Mouse (Mus musculus) gonadal fat pad, adult 2 months (tissue): Measurements from ENCODE around the gene Ccl20. TPM values are rescaled to one million over a fixed set of nuclear protein-coding genes. Genes with fewer than 3 reads are reported as not detected.

Experiments
- DNase-seq: peaks from one replicate; pipeline ENCODE4 v3.0.0-alpha.2; 2012; ENCODE audit warnings: low read depth
- polyA plus RNA-seq: library from polyadenylated mRNA; depleted of rRNA; stranded (reverse); fragments of >200 nt; gene quantifications from 2 replicates; pipeline ENCODE4 v1.2.3, GENCODE M21; 2012; rRNA removed

Ccl20 gene
- polyA plus RNA-seq: not detected in 2 replicates

DNA sequence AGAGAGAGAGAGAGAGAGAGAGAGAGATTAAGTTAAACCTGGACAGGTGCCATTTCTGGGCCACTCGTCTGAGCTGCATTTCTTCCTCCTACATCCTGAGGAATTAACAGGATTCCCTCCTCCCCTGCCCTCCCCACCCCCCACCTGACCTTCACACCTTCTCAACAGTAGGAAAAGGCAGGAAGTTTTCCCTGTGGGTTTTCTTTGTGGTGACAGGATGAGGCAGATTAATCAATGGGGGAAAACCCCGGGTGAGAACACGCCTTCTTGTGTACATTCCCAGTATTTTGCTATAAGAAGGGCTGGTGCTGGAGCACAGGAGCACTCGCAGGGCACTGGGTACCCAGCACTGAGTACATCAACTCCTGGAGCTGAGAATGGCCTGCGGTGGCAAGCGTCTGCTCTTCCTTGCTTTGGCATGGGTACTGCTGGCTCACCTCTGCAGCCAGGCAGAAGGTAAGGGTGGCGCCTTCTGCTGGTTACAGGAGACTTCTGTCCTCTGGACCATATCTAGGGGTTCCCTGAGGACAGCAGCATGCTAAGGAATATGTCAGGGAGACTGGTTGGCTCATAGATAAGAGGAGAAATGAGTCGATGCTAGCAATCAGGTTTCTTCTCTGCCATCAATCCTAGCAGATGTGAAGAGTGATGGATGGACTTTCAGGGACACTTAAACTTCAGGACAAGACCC is at the start of gene Ccl20:
Gene Ccl20 (plus strand): TSS at position 320 of the 691 bp plus-strand sequence.
- DNase-seq: no peak

DNA sequence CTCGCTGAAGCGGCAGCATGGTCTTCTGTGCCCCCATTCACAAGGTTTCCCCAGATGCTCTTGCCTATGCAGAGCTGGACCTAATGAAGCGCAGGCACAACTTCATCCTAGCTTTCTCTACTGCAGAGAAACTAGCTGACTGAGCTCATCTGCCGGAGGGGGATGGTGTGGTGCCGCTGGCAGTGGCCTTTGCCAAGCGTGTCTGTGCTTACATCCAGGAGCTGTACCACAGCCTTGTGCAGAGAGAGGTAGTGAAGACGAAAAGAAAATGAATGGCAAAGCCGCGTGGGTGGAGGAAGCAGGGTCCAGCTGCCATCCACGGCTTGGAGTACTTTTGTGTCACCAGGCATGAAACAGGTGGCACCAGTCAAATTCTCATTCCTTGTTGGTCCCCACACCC is 49.4 kb upstream of the Ccl20 start:
- no peak for DNase-seq

DNA sequence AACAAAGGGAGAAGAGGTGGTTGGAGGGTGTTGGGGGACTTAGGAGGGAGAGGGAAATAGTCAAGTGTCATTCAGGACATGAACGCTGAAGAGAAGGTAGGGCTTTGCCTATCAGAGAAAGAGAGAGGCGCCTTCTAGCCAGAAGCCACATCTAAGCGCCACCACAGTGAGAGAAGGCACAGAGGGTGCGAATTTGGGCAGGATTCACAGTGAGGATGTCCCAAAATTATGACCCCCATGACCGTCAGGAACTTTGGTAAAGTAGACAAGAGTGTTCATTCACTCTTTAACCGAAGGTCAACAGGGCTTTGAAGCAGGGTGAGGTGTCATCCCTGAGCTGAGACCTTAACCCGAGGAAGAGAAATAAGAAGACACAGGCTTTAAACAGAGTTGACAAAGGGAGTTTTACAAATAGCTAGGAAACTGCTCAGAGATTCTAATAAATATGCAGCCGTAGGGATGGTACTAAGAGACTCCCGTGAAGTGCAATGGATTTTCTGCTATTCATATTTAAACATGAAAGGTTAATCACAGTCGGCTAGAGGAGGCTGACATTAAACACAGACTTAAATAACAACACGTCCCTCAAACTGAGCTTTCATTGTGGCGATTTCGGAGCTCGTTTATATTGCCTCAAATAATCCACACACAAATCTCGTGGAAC is 40.9 kb upstream of the Ccl20 start:
- DNase-seq: no peak

GRCm38 (mm10) chr1:83076190-83076917 is 40.2 kb upstream of the Ccl20 start:
- no peak for DNase-seq

GRCm38 (mm10) chr1:83077016-83077415 is 39.5 kb upstream of the Ccl20 start:
- no peak for DNase-seq

- no peak for DNase-seq
Measured at GRCm38 (mm10) chr1:83084790-83085189, 31.8 kb upstream of the Ccl20 start.

GRCm38 (mm10) chr1:83091268-83091667 is 25.3 kb upstream of the Ccl20 start:
- DNase-seq: no peak

DNA sequence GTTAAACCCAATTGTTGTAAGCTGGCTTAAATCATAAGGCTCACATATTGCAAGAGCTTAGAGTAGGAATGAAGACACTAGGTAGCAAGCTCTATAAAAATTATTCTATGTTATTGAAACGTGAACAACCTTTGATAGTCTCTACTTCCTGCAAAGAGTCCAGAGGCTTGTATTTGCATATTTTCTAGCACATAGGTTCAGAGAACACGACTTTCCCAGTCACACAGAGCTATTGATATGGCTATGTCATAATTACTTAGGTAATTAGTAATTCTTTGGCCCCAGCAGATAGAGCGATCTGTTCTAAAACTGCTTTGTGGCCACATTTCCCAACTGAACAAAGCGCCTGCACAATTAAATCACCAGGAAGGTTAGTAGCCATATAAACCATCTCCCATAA is 19.6 kb upstream of the Ccl20 start:
- DNase-seq: no peak

DNA sequence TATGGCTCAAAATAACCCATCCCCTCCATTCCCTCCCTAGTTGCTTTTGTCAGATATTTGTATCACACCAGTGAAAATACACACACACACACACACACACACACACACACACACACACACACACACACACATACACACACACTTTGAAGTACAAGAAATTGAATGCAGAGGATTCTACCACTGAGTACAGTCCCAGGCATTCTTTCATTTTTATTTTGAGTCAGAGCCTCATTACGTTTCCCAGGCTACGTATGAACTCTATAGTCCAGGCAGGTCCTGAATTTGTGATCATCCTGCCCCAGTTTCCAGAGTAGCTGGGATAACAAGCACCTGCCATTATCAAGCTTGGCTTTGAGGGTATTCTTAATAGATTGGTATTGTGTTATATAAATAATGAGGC is 17.4 kb upstream of the Ccl20 start:
- DNase-seq: no peak

DNA sequence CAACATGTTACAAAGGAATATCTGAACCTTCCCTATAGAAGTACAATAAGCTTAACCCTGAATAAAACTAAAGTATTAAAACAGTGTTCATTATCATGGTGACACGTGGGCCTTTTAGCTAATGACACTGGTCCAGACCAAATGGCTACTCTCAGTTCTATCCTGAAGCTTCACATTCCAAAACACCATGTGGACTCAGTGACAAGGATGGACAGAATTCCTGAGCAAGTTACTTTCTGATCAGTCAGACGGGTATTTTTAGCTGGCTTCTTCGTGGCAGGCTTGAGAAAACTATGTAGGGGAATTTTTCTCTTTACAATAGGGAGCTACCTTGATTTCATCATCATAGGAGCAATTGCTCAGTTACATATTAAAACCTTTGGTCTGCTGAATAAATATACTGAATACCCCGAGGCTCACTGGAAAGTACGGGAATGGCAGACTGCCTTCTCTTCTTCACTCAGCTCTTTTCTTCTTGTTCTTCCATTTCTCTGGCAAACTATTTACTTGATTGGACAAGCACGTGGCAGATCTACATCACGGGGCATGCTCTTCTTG is 16.9 kb upstream of the Ccl20 start:
- DNase-seq: no peak

- no peak for DNase-seq
Measured at GRCm38 (mm10) chr1:83101891-83102290, 14.7 kb upstream of the Ccl20 start.

- DNase-seq: no peak
Measured at GRCm38 (mm10) chr1:83105464-83105863, 11.1 kb upstream of the Ccl20 start.

GRCm38 (mm10) chr1:83107410-83107978 is 9.1 kb upstream of the Ccl20 start:
- DNase-seq: no peak

DNA sequence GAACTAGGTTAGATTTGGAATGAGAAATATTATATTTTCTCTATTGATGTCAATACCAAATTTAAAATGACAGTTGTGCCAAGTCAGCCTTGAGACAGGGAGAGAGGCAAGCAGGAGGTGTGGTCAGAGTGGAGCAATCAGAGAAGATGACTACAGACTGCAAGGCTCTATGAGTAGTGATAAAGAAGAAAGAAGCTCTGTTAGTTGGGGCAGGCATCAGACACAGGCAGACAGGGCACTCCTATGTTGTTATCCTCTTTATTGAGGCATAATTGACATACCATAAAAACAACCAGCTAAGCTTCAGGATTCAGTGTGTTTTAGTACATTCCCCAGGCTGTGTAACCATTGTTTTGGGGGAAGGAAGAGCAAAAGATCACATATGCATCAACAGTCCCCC is 5.6 kb upstream of the Ccl20 start:
- no peak for DNase-seq

DNA sequence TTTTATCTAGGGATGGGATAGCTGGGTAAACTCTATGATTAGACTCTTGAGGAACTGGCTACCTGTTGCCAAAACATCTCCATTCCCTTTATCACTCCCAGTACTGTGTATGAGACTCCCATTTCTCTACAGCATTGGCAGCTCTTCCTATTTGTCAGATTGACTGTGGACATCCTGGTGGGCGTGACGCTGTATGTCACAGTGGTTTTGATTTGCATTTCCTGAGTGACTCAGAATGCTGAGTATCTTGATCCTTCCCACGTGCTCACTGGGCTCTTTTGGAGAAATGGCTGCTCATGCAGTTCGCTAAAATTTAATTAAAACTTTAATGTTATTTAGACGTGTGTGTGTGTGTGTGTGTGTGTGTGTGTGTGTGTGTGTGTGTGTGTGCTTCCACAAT is 4.8 kb upstream of the Ccl20 start:
- no peak for DNase-seq

GRCm38 (mm10) chr1:83117217-83117616 is 651 bp downstream of the Ccl20 start:
- DNase-seq: no peak

DNA sequence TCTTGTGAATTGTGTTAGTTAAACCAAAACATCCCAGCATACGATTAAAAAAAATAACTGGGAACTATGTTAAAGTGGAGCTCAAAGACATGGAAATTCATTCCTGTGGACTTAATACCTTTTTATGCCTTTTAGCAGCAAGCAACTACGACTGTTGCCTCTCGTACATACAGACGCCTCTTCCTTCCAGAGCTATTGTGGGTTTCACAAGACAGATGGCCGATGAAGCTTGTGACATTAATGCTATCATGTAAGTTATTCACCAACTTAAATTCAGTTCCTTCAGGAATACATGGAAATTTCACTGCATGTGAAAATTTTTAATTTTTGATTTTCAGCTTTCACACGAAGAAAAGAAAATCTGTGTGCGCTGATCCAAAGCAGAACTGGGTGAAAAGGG is 1.1 kb downstream of the Ccl20 start:
- no peak for DNase-seq

DNA sequence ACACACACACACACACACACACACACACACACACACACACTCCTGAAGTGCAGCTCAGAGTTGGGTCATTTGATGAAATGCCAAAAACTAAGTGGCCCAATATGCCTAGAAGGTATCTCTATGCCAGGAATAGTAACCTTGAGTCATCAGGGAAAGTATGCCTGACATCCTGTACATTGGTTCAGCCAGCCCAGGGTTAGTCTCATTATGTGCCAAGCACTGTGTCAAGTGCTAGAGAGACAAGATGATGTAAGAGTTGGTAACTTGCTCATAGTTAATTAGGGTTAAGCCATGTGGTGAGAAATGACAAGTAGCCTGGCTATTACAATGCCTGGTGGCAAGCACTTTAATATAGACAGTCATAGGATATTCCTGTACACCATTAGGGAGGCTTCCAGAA is 3.3 kb downstream of the Ccl20 start:
- DNase-seq: no peak

- DNase-seq: no peak
Measured at GRCm38 (mm10) chr1:83120312-83120711, 3.7 kb downstream of the Ccl20 start.

- no peak for DNase-seq
Measured at GRCm38 (mm10) chr1:83123201-83123600, 6.6 kb downstream of the Ccl20 start.

DNA sequence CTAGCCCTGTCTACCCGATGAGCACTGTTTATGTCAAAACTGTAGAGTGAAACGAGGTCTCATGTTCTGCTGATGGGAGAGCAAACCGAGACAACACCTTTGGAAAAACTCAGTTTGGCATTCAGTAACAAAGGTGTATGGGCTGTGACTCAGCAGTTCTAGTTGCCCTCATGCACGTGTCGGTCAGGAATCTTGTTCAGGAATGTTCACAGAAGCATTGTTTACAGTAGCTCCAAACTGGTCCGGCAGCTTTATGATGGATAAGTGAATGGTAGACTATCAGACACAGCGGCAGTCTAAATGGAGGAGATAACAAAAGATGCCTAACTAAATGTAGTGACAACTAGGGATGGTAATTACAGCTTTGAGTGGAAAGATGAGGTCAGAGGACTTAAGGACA is 19.3 kb downstream of the Ccl20 start:
- no peak for DNase-seq

DNA sequence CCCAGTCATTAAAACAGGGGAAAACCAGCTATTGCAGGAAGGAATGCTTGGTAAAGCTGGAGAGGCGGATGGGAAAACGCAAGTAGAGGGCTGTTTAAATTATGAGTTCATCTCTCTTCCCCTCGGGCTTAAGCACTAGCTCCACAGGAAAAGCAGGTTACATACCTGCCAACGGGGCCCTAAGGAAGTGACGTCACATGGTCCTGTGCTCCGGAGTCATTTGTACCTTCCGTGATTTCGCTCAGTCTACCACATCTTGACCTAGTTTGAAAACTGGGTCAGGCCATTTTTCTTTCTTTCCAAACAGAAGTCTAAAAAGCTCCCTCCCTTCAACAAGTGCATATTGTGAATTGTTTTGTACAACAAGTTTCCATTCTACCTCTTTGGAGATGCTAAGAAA is 21.3 kb downstream of the Ccl20 start:
- no peak for DNase-seq
